8 mouse cellular contexts compared by ENCODE assay signal in the genomic region with DNA sequence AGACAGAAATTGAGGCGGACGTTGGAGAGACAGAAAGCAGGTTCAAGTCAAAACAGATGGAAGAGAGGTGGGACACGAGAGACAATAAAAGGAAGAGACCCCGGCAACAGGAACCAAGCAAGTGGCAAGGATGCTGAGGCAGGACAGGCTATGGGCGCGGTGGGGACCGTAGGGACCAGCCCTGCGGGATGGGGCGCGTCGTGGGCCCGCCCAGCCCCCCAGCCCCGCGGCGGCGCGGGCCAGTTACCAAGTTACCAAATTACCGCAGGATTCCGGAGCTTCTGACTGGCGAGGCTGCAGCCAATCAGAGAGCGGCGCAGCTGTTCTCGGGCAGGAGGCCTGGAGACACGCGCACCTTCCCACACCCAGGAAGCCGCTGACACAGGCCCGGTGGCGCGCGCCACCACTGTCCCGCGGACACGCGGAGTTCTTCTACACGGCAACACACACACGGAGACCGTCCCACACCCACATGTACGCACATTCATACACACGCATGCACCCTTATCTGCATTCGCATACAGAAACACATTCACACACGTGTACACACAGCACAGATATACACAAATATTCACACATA. TPM values are rescaled to one million over a fixed set of nuclear protein-coding genes. Genes with fewer than 3 reads are reported as not detected.
DNase-seq lines count a peak whose midpoint lies in the region; ATAC-seq lines count a peak whose summit lies in the region.

No protein-coding gene starts in this region.

- 2% methylated on average over 41 of the region's 41 CpGs for WGBS in hindbrain, embryonic 12.5 days

- H3K9me3 ChIP-seq in hindbrain, embryonic 12.5 days (replicated peaks): no peaks in the 10 kb centered on the region

- peak; percentile 89 for DNase-seq in R1 (ENCODE audit: low read depth, low spot score)
- peak; percentile 85 to 87 for DNase-seq in cerebellum, postnatal 10 days
- peak; percentile 70 to 74 for DNase-seq in frontal cortex, postnatal 14 days (ENCODE audit: low spot score in 2 of 2)
- DNase-seq in layer of hippocampus, postnatal 14 days (ENCODE audit: low spot score in 2 of 2): peak; percentile 75 to 76
- DNase-seq in lung, postnatal 36 days: peak; percentile 91
- DNase-seq in right cerebral cortex, adult 18-20 months: peak; percentile 91
- DNase-seq in urinary bladder, adult 2 months (ENCODE audit: low spot score): peak; percentile 63

- H3K36me3 ChIP-seq in hindbrain, embryonic 12.5 days: no peaks in the 10 kb centered on the region

- peaks cover 31% of the 10 kb centered on the region for H3K4me1 ChIP-seq in hindbrain, embryonic 12.5 days

- H3K27me3 ChIP-seq in hindbrain, embryonic 12.5 days: no peaks in the 10 kb centered on the region

- peak overlapping the region; percentile 86 for H3K27ac ChIP-seq in hindbrain, embryonic 12.5 days

- peak; percentile 52 for ATAC-seq in hindbrain, embryonic 12.5 days (ENCODE audit: low FRiP score)

- H3K4me2 ChIP-seq in hindbrain, embryonic 12.5 days (replicated peaks): peak overlapping the region; percentile 69

- peak overlapping the region; percentile 41 for H3K4me3 ChIP-seq in hindbrain, embryonic 12.5 days

- peak overlapping the region; percentile 56 for H3K9ac ChIP-seq in hindbrain, embryonic 12.5 days

RNA-seq across cellular contexts. Expression of gene Ccdc9, which starts 8.8 kb away (rescaled TPM):
- polyA plus RNA-seq in hindbrain, embryonic 12.5 days (2016; fragmentation: Nextera tagmentation; extraction: Ambion mirVana): 43.4 and 46.7 TPM in 2 replicates
- total RNA-seq in layer of hippocampus, postnatal 14 days (2021): 10 to 100 TPM; 84.3 to 84.5 TPM
- 61.4 and 104 TPM in 2 replicates for polyA plus RNA-seq in urinary bladder, adult 2 months (2012; rRNA removed)

RNA-seq across cellular contexts. Expression of gene Bbc3, which starts 12.8 kb away (rescaled TPM):
- 20.0 and 21.1 TPM in 2 replicates for polyA plus RNA-seq in hindbrain, embryonic 12.5 days (2016; fragmentation: Nextera tagmentation; extraction: Ambion mirVana)
- total RNA-seq in layer of hippocampus, postnatal 14 days (2021): 10 to 100 TPM; 16.6 to 20.4 TPM
- polyA plus RNA-seq in urinary bladder, adult 2 months (2012; rRNA removed): 5.0 and 5.2 TPM in 2 replicates

RNA-seq across cellular contexts. Expression of gene Inafm1, which starts 22.0 kb away (rescaled TPM):
- 23.3 and 25.4 TPM in 2 replicates for polyA plus RNA-seq in hindbrain, embryonic 12.5 days (2016; fragmentation: Nextera tagmentation; extraction: Ambion mirVana)
- 10 to 100 TPM; 28.1 to 31.2 TPM for total RNA-seq in layer of hippocampus, postnatal 14 days (2021)
- 26.5 and 36.7 TPM in 2 replicates for polyA plus RNA-seq in urinary bladder, adult 2 months (2012; rRNA removed)

RNA-seq across cellular contexts. Expression of gene C5ar1, which starts 36.1 kb away (rescaled TPM):
- 0.79 and 2.0 TPM in 2 replicates for polyA plus RNA-seq in hindbrain, embryonic 12.5 days (2016; fragmentation: Nextera tagmentation; extraction: Ambion mirVana)
- total RNA-seq in layer of hippocampus, postnatal 14 days (2021): 1 to 10 TPM in 1 of 2 experiments, under 1 TPM in 1; 0.74 to 2.0 TPM
- 11.8 and 16.8 TPM in 2 replicates for polyA plus RNA-seq in urinary bladder, adult 2 months (2012; rRNA removed)

RNA-seq across cellular contexts. Expression of gene C5ar2, which starts 51.5 kb away (rescaled TPM):
- not detected in 2 replicates for polyA plus RNA-seq in hindbrain, embryonic 12.5 days (2016; fragmentation: Nextera tagmentation; extraction: Ambion mirVana)
- under 1 TPM; 0.48 to 0.55 TPM for total RNA-seq in layer of hippocampus, postnatal 14 days (2021)
- 1.6 and 1.7 TPM in 2 replicates for polyA plus RNA-seq in urinary bladder, adult 2 months (2012; rRNA removed)

Comparison
In these comparisons a context has a peak if more than half of its experiments do, and no peak if none do; other contexts are left out.
1. Peak in every context shown above with its lines: DNase-seq, ATAC-seq, H3K4me3 ChIP-seq and H3K27ac ChIP-seq.